Mouse (Mus musculus) cerebral cortex, adult 2 months (tissue): Measurements from ENCODE around the gene Tmem200a.

Experiments
- WGBS: fragments of 180-500 bp; shearing (Covaris S2); methylation state at CpG from one replicate; pipeline ENCODE4 v1.1.7; 2018; 5-methylcytosine and 5-hydroxymethylcytosine counted together

The Tmem200a gene

DNA sequence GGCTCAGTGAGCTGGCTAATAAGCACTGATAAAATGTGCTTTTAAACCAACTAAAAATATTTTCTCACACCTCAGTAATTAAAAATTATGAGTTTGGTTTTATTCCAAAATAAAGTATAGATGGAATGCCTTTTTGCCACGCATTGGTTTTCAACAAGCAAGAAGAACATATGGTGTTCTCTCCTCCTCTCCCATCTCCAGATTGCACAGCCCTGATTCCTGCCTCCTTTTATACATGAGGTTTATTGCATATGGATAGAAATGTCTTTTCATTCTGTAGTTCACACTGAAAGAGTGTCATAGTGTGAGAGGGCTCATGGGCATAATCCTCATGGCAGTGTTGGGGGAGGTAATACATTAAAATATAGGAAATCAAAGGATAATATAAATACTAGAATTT, 96.2 kb downstream of the Tmem200a start:
- 45% methylated on average over 1 of the region's 1 CpGs for WGBS

DNA sequence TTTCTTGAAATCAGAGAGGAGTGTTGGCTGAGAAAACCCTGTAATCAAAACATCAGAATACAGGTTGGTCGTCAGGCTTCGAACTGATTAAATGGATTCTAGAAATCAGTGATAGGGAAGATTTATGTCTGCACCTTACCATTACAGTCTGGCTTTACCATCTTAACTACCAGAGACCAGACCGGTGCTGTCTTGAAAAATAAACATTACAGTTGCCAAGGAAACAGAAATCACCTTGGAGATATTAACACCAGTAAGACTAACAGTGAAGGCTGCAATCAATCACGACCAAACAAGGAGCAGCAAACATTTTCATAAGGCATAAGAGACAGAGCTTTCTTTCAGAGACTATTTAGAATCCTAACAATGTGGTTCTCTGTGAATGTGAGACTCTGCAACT, 116.0 kb downstream of the Tmem200a start:
- 62% methylated on average over 4 of the region's 4 CpGs for WGBS

DNA sequence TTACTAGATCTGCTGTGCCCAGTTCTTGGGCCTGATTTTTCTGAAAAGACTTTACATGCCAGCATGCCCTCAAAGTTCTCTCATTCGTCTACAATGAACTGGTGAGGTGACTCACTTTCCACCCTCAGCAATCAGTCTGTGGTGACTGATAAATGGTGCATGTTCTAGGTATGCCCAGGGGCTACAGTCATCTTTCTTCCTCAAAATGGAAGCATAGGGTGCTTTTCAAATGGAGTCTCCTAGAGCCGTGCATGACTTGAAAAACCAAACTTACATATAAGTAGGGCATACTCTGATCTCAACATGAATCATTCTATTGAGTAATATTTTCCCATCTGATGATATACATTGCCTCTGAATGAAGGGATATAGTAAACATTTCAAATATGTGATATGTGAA, 117.8 kb downstream of the Tmem200a start:
- WGBS, result 80% methylated on average over 2 of the region's 2 CpGs

DNA sequence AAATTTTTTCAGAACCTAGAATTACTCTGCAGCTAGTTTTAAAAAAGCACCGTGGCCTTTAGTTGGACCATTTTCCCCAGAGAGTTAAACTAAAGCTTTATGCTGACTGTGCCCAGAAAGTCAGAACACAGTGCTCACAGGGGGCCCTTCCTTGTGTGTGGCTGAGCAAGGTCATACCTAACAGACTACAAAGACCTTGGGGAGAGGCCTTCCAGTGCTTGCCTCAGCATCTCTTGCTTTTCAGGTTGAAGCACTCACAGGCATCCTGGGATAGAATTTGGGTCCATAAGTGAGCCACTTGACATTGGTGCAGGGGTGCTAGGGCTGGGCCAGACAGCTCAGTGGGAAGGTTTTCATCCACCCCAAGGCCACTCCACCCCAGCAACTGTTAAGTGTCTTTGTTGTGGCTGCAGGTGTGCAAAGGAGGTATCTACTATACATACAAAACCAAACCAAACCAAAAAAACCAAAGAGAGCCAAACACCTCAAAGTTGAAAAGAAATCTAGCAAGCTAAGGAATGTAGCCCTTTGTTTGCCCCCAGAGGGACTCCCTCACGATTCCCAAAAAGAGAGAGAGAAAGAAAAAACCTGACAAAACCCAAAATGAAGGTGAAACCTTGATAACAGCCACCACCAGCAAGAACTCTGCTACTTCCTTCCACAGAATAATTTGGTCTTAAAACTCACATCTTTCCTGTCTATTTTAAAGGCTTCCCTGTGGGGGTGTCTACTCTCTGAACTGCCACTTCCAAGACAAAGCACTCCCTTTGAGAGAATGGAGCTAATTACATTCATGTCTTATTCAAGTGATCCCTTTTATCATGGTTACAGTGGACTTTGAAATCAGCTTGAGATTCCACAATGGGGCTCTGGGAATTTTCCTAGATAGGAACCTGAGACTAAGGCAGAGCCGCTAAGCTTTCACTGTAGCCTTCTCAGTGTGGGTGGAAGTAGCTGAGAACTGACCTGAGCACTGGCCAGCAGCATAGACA, 119.8 kb downstream of the Tmem200a start:
- whole genome bisulfite sequencing, result 52% methylated on average over 3 of the region's 3 CpGs

DNA sequence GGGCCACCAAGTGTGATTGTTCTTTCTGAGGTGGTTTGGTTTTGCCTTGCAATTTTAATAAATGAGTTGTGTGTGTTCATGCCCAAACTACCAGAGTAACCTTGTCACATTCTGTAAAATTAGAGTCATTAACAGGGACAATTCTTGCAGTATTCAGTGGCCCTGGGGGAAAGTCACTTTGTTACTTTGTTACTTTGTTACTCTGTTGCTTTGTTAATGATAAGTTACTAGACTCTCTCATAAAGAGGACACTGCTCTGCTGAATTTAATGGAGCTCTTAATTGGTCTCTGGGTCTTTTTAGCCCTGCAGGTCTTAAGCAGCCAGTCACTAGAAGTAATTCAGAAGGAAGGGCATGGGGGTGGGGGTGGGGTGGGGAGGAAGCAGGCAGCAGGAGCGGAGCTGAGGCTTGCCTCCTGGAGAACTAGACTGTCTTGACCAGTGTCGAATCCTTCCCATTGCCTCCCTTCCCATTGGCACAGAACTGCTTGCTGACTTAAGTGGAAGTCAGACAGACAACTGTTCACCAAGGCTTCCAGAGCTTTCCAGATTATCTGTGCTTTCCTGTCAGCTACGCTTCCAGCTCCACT, 124.1 kb downstream of the Tmem200a start:
- WGBS, result 77% methylated on average over 3 of the region's 3 CpGs

DNA sequence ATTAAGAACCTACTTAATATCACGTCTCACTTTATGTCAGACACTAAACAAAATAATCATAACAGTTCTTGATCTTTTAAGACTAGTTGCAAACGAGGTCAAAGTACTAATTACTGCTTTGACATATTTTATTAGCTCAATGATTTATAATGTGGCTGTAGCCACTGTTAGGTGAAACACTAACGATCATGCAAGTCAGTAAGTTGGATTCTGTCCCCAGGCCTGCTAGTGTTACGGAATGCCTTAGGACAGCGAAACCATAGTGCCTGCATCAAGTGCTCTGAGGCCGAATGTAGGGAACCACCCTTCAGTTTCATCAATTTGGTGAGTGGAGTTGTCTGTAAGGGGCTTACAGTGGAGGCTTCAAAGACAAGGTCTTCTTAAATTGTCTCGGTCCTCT, 126.0 kb downstream of the Tmem200a start:
- 84% methylated on average over 7 of the region's 7 CpGs for WGBS

DNA sequence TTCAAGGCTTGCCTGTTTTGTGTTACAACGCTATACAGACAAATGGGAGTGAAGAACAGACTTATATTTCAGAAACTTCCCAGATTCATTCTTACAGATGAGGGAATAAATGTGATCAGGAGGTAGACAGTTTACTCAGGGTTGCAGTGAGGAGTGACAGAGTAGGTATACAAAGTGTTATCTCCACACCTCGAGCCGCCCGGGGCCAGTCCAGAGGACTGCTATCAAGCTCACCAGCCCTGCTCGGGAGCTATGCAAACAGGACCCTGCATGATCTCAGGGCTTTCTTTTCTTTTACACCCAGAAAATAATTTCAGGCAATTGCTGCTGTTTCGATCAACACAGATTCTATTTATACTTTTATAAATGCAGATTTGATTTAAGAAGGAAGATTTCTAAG, 126.7 kb downstream of the Tmem200a start:
- WGBS, result 86% methylated on average over 6 of the region's 6 CpGs

DNA sequence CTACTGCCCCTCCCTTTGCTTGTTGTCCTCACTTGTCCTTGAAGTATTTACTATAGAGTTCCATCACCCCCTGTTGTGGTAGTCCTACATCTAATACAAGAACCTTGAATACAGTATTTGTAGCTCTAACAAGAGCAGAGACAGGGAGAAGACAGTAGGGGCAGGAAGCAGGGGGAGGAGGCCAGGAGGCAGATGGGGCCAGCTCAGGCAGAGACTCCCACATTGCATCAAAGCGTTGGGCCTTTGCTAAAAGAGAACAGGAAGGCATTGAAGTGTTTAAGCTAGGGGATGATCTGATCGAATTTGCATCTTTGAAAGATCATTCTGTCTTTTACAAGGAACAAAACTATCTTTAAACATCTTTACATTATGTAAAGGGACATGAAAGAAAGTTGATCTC, 133.0 kb downstream of the Tmem200a start:
- 53% methylated on average over 2 of the region's 2 CpGs for WGBS

DNA sequence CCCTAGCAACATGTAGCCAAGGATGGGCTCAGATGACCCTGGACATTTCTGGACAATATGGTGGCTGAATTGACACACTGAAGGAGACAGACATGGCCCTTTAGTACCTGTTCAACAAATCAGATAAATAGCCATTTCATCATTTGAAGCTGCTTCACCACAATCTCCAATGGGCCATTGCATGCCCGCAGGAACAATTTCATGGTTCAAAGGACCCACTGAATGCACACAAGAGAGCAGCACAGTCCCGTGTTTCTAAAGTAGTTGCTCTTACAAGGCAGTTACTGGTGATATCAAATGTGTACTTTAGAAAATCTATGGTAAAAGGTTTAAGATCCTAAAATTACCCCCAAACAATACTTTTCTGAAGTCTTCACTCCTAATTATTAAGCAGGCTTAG, 134.2 kb downstream of the Tmem200a start:
- WGBS, result 75% methylated on average over 2 of the region's 2 CpGs

DNA sequence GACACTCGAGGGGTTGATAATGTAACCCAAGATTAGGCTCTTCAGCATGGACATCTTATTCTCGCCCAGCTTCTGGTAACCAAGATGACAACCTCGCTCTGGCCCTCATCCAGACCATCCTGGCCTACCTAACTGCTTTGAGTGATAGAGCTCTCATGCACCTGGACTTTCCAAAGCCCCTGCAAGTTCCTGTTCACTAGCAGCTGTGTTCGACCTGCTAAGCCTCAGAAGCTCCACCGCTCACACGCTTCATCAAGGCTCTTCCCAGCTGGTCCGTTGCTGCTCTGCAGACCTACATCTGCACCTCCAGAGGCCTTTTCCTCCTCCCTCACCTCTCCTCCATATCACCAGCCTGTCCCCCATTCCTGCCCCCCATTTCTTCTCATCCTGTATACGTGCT, 147.1 kb downstream of the Tmem200a start:
- WGBS, result 91% methylated on average over 8 of the region's 8 CpGs

DNA sequence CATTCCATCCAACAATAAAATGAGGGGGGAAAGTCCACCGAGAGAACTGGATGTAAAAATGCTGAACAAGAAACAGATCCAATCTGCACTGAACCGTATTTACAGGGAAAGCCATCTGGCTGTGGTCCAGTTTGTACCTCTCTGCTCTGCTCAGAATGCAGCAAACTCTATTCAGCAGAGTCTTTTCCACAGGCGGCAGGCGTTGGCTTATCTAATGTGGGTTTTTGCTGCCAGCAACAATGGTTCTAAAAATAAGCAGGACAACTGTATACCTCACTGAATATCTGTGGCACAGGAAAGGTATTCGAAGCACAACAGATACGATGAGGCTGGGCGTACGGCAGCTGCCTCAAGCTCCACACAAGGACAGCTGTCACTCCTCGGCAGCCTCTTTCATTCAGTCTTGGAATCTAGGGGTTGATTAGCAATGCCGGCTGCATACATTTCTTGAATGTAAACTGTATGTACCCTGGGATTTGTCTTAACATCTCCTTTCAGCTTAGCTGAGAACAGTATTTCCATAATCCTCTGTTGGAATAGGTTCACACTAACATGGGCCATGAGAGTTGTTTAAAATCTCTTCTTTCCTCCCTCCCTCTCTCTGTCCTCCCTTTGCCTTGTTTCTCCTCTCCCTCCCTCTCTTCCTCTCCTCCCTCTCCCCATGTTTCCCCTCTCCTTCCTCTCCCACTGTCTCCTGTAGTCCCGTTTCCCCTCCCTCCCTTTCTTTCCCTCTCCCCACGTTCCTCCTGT, 149.3 kb downstream of the Tmem200a start:
- WGBS, result 20% methylated on average over 12 of the region's 12 CpGs

DNA sequence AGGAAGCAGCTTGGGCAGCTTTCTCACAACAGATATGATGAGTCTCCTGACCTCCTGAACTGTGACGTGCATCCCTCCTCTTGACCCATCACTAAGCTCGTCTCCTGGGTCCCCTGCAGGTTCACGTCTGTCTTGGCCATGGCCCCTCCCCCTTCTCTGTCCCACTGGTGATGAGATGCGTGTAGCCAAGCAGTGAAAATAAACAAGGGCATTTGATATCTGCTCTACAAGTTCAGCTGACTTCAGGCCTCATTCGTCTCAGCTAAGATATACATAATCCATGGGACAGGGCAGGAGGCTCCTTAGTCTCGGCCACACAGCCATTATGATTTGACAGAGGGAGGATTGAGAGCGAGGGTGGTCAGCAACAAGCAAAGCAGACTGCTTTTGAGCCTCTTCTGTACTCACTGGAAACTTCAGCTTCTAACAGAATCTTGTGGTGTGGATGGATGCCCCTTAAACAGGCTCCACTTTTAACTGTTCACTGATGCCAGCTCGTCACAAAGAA, 149.9 kb downstream of the Tmem200a start:
- 60% methylated on average over 8 of the region's 8 CpGs for WGBS

DNA sequence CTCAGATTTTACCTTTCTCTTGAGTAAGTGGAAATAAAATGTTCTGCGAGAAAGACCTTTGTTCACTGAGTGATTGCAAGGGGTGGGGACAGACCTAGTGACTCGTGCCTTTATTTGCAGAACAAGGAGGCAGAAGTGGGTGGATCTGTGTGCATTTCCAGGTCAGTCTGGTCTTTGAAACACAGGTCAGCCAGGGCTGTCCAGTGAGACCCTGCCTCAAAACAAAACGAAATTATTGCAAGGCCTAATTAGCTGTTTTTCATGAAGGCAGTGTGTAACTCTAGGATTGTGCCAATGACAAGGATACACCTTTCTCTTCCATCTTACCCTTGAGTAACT, 150.4 kb downstream of the Tmem200a start:
- 75% methylated on average over 3 of the region's 3 CpGs for WGBS

DNA sequence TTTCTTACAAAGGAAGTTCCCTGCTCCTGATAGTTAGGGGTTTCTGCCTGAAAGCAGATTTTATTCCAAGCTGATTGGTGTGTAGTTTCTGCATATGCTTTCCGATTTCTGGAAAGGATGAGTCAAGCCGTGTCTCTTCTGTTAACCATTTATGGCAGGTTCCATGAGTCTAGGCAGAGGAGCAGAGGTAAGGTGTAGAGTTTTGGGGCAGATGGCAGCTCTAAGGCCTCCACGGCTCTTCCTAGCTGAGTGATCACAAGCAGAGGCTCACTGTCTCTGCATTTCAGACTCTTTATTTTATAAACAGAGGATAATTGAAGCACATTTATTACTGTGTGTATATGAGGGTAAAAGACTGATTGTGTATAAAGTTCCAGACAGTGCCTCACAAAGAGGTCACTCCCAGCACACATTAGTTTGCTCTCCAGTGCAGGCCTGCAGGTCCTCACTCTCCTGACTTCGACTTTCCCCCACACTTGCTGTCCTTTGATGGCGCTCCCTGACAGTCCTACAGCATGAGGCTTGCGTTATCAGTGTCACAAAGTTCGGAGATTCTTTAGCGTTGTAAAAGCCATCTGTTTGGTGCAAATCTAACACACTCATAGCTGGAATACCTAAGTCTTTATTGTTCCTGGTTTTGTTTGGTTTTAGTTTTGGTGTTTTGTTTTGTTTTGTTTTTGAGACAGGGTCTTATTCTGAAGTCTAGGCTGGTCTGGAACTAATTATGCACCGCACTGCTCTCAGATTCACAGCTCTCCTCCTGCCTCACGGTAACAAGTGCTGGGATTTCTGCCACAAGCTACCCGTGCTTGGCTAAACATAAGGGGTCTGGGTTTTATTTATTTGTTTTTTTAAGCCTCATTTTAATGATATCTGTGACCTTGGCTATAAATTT, 151.1 kb downstream of the Tmem200a start:
- 73% methylated on average over 11 of the region's 11 CpGs for WGBS

DNA sequence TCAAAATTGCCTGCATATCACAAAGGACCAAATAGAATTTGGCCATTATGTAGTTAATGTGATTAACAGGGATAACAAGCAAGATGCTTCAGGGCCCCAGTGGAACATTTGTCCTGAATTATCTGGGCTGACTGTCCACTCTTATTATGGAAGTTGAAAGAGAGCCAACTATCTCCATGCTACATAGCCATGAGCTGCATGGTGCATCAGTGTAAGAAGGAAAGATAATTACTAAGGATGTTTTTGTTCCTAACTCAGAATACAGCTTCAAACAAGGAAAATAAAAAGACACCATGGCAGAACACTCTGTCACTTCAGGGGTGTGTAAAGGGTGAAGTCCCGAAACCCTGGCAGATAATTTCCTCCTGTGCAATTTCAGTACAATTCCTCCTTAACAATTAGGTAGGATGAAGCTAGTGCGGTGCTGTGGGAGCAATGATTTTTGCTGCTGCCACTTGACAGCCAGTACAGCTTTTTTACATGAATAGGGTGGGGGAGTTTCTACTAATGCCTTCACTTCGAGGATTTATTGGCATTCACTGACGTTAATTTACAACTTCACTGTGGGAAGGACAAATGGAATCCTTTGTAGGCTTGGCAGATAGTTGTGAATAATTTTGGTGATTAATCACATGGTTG, 158.1 kb downstream of the Tmem200a start:
- WGBS, result 57% methylated on average over 4 of the region's 4 CpGs

DNA sequence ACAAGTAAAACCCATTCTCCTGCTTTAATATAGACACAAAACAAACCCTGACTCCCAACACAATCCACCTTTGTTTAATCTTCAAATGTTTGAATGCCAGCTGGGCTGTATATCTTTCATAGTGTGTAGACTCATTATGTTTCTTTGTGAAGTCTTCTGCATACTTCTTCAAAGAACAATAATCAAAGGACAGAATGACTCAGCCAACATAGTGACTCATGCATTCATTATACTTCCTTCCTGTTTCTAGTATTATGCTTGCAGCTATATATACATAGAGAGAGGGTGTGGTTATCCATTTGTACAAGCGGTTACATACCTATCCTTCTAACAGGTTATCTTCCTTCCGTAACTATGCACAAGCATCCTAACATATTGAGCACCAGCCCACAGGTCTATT, 160.7 kb downstream of the Tmem200a start:
- WGBS, result 61% methylated on average over 2 of the region's 2 CpGs

DNA sequence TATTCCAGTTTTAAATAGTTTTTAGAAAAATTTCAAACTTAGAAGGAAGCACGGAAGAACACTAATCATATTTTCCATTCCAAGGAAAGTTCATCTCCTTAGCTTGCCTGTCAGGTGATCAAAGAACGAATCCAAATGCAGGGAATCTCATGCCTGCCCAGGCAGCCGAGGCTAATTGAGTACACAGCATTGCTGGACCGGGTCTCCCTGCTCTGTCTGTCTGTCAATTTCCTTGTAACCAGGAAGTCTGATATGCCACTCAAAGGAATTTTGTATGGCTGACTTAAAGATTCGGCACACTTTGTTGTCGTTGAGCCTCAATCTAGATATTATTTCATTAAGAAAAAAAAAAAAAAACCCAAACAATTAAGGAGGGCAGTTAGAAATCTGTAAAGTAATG, 168.6 kb downstream of the Tmem200a start:
- 60% methylated on average over 6 of the region's 6 CpGs for WGBS

DNA sequence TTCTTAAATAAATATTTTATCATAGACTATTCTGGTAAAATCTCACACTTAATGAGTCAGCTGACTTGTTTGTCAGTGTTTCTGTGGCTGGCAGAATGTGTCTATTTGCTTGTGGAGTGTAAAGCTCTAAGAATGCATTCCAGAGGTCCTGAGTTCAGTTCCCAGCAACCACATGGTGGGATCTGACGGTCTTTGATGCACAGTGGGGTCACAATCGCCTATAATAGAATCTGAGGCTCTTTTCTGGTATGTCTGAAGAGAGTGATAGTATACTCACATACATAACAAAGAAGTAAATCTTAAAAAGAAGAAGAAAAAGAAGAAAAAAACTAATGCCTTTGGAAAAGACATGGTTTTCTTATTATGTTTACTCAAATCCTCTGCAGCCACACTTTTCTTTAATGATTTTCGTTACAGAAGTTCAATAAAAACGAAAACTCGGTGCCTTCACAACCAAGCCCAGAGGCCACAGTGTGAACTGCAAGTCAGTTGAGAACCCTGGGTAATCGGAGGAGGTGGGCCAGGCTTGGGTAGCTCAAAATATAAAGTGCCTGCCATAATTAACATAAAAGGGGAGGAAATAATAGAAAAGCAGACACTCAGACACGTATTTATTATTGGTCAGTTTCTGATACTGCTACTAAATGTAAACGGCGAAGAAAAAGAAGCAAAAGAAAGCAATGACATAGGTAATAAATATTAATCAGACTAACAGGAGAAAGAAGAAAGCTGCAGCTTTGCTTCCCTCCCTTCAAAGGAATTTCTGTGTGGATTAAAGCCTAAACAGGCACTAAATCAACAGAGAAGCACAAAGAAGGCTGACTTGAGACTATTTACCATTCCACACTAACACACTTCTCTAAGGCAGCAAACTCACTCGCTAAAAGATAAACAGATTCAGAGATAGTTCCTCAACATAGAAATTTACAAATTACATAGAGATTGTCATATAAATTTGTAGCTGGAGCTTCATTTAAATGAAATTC, 170.5 kb downstream of the Tmem200a start:
- WGBS, result 65% methylated on average over 10 of the region's 10 CpGs

DNA sequence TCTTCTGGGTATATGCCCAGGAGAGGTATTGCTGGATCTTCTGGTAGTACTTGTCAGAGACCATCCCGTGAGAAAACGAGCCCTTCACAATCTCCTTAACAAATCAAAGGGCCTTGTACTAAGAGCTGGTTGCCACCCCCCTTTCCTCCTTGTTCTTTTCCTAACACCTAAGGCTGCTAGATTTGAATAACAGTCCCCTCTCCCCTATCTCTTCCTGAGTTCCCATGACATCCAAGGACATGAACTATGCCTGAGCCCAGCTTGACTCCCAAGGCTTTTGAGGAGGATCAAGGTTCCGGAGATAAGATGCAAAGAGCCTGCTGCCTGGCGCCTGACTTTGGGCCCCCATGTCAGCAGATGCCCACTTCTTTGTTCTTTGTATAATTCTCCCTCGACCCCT, 184.7 kb downstream of the Tmem200a start:
- 89% methylated on average over 5 of the region's 5 CpGs for WGBS

DNA sequence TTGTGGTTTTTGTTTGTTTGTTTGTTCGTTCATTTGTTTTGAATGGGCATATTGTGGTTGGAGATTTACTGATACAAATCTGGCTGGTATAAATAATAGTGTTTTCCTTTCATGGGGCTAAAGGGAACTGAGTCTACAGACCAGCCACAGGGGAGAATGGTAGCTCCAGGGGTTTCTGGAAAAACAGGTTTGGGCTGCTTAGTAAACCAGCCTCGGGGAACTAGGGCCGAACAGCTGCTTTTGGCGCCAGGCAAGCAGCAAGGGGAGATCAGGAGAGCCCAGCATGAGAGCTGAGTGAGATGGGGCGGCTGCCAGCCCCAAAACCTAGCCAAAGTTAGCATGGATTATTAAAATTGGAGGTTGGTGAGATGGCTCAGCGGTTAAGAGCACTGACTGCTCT, 191.6 kb downstream of the Tmem200a start:
- WGBS, result 63% methylated on average over 6 of the region's 6 CpGs
